Mouse (Mus musculus): Measurements from ENCODE around the gene Tex45. TPM values are rescaled to one million over a fixed set of nuclear protein-coding genes. Genes with fewer than 3 reads are reported as not detected.
A peak's percentile ranks its signal among the peaks of the same experiment; 100 is the strongest.

The Tex45 gene
- polyA plus RNA-seq, 1 experiment from 2014 or later: not detected

- no peaks in the 10 kb centered on the region for H3K9me3 ChIP-seq (ENCODE audit: low read length)
- H3K4me1 ChIP-seq (ENCODE audit: insufficient read depth): peaks cover 22% of the 10 kb centered on the region
- peaks cover 15% of the 10 kb centered on the region; the same call in 1 of the 2 replicates for H3K36me3 ChIP-seq (replicated peaks; ENCODE audit: insufficient read depth, low read length)
- TF ChIP-seq EP300 (IDR thresholded peaks at IDR 0.05; ENCODE audit: low read depth): no peak
- no peak for TF ChIP-seq CTCF (IDR thresholded peaks at IDR 0.05; ENCODE audit: low read depth)
- 58% methylated on average over 4 of the region's 4 CpGs for WGBS (ENCODE audit: insufficient replicate concordance)
- no peak overlapping the region for H3K27ac ChIP-seq (ENCODE audit: low read depth)
- DNase-seq (no peak), ATAC-seq (no peak)
- H3K9ac ChIP-seq (replicated peaks): peak overlapping the region; percentile 41
- no peak overlapping the region for H3K4me3 ChIP-seq (ENCODE audit: low read depth, low read length)
- H3K4me2 ChIP-seq (ENCODE audit: low read depth, low read length): no peak overlapping the region
- no peaks in the 10 kb centered on the region for H3K27me3 ChIP-seq (ENCODE audit: insufficient read depth, low read length)
These were observed 31.6 kb downstream of the Tex45 start for GRCm38 (mm10) chr8:3502217-3502616.

- Histone ChIP-seq H3K27me3 (ENCODE audit: insufficient read depth, low read length) (no peaks in the 10 kb centered on the region), H3K36me3 (replicated peaks; ENCODE audit: insufficient read depth, low read length) (peaks cover 34% of the 10 kb centered on the region), H3K9me3 (ENCODE audit: low read length) (no peaks in the 10 kb centered on the region), H3K4me1 (ENCODE audit: insufficient read depth) (no peaks in the 10 kb centered on the region; the same call in 1 of the 2 replicates), H3K27ac (ENCODE audit: low read depth) (no peak overlapping the region), H3K4me3 (ENCODE audit: low read depth, low read length) (no peak overlapping the region), H3K9ac (replicated peaks) (no peak overlapping the region), H3K4me2 (ENCODE audit: low read depth, low read length) (no peak overlapping the region)
- WGBS (ENCODE audit: insufficient replicate concordance): 72% methylated on average over 6 of the region's 6 CpGs
- peak; percentile 71 for ATAC-seq
- no peak for DNase-seq
- TF ChIP-seq EP300 (IDR thresholded peaks at IDR 0.05; ENCODE audit: low read depth): no peak
- TF ChIP-seq CTCF (IDR thresholded peaks at IDR 0.05; ENCODE audit: low read depth): no peak
These were observed 37.5 kb downstream of the Tex45 start for GRCm38 (mm10) chr8:3507979-3508754.

- peaks cover 20% of the 10 kb centered on the region for H3K36me3 ChIP-seq (replicated peaks; ENCODE audit: insufficient read depth, low read length)
- no peak for DNase-seq
- H3K4me1 ChIP-seq (ENCODE audit: insufficient read depth): peaks cover 10% of the 10 kb centered on the region
- H3K4me3 ChIP-seq (ENCODE audit: low read depth, low read length): peak overlapping the region; percentile 74
- WGBS (ENCODE audit: insufficient replicate concordance): 33% methylated on average over 13 of the region's 13 CpGs
- peak overlapping the region; percentile 76; the same call in 1 of the 2 replicates for H3K27ac ChIP-seq (ENCODE audit: low read depth)
- TF ChIP-seq EP300 (IDR thresholded peaks at IDR 0.05; ENCODE audit: low read depth): no peak
- TF ChIP-seq CTCF (IDR thresholded peaks at IDR 0.05; ENCODE audit: low read depth): no peak
- H3K27me3 ChIP-seq (ENCODE audit: insufficient read depth, low read length): no peaks in the 10 kb centered on the region
- H3K4me2 ChIP-seq (ENCODE audit: low read depth, low read length): peak overlapping the region; percentile 90
- peak overlapping the region; percentile 78 for H3K9ac ChIP-seq (replicated peaks)
- no peak for ATAC-seq
- no peaks in the 10 kb centered on the region for H3K9me3 ChIP-seq (ENCODE audit: low read length)
These were observed 44.1 kb downstream of the Tex45 start for GRCm38 (mm10) chr8:3514681-3515247.

- 1% methylated on average over 25 of the region's 25 CpGs for WGBS (ENCODE audit: insufficient replicate concordance)
- peaks cover 10% of the 10 kb centered on the region for H3K4me1 ChIP-seq (ENCODE audit: insufficient read depth)
- no peaks in the 10 kb centered on the region for H3K9me3 ChIP-seq (ENCODE audit: low read length)
- H3K4me2 ChIP-seq (ENCODE audit: low read depth, low read length): peak within 1 kb of the TSS; percentile 90
- peaks cover 20% of the 10 kb centered on the region for H3K36me3 ChIP-seq (replicated peaks; ENCODE audit: insufficient read depth, low read length)
- peak within 1 kb of the TSS; percentile 74 for H3K4me3 ChIP-seq (ENCODE audit: low read depth, low read length)
- ATAC-seq (peak; percentile 69), DNase-seq (peak; percentile 91)
- H3K27ac ChIP-seq (ENCODE audit: low read depth): peak within 1 kb of the TSS; percentile 76
- no peak for TF ChIP-seq EP300 (IDR thresholded peaks at IDR 0.05; ENCODE audit: low read depth)
- no peak for TF ChIP-seq CTCF (IDR thresholded peaks at IDR 0.05; ENCODE audit: low read depth)
- peak within 1 kb of the TSS; percentile 78 for H3K9ac ChIP-seq (replicated peaks)
- H3K27me3 ChIP-seq (ENCODE audit: insufficient read depth, low read length): no peaks in the 10 kb centered on the region
These were observed 44.6 kb downstream of the Tex45 start, which contains the start of gene Pnpla6 for GRCm38 (mm10) chr8:3515260-3515671. Pnpla6 (plus strand) TSS chr8:3515384.

DNA sequence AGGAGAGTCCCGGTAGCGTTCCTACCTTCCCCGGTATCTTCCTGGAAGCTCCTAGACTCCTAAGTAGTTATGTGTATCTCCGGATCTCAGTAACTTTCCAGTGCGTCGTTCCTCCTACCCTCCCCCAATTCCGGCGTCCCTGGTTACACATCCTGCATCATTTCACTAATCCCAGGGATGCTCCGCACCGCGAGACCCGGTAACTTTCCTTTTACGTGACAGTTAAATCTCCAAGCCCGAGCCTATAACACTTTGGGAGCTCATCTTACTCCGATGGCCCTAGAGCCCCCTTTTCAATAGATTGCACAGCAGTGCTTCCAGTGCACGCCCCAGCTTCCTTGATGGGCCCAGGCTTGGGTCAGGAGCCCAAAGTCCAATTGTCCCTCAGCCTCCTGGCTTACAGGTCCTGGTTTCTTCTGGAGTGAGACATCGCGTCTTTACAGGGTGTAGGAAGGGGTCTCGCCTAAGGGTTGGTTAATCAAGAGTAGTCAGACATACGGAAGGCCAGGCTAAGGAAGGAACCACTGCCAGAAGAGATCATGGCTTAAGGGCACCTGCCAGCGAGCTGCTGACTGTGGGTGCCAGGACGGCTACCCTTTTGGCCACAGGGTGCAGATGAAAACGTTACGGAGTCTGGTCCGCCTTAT is 45.2 kb downstream of the Tex45 start:
- no peaks in the 10 kb centered on the region for H3K9me3 ChIP-seq (ENCODE audit: low read length)
- under 1% methylated on average over 25 of the region's 25 CpGs for WGBS (ENCODE audit: insufficient replicate concordance)
- H3K27me3 ChIP-seq (ENCODE audit: insufficient read depth, low read length): no peaks in the 10 kb centered on the region
- ATAC-seq (peak; percentile 22), DNase-seq (peak; percentile 43)
- no peak for TF ChIP-seq EP300 (IDR thresholded peaks at IDR 0.05; ENCODE audit: low read depth)
- no peak for TF ChIP-seq CTCF (IDR thresholded peaks at IDR 0.05; ENCODE audit: low read depth)
- peak overlapping the region; percentile 90 for H3K4me2 ChIP-seq (ENCODE audit: low read depth, low read length)
- peak overlapping the region; percentile 78 for H3K9ac ChIP-seq (replicated peaks)
- peaks cover 10% of the 10 kb centered on the region for H3K4me1 ChIP-seq (ENCODE audit: insufficient read depth)
- H3K36me3 ChIP-seq (replicated peaks; ENCODE audit: insufficient read depth, low read length): peaks cover 16% of the 10 kb centered on the region
- peak overlapping the region; percentile 74 for H3K4me3 ChIP-seq (ENCODE audit: low read depth, low read length)
- H3K27ac ChIP-seq (ENCODE audit: low read depth): peak overlapping the region; percentile 76

Data from liver, postnatal 0 days (tissue).